ENCODE assay signal across 14 mouse cellular contexts in genomic region chr15:99129441-99129840, GRCm38 (mm10). TPM values are rescaled to one million over a fixed set of nuclear protein-coding genes. Genes with fewer than 3 reads are reported as not detected.
DNase-seq lines count a peak whose midpoint lies in the region; ATAC-seq and TF ChIP-seq lines count a peak whose summit lies in the region.
"Had no signal": no experiment of that assay in that cellular context is flagged by ENCODE, and none has a peak within 500 bp of the region (broad histone marks: within the 10 kb centered on the region; RNA-seq: fewer than 3 reads in every experiment).

No protein-coding gene starts in this region.

- no peak overlapping the region for H3ac ChIP-seq in myocyte (ENCODE audit: control insufficient read depth, insufficient read length)

- no peak overlapping the region for H3K4me2 ChIP-seq in hindbrain, embryonic 12.5 days (replicated peaks)
- no peak overlapping the region for H3K4me2 ChIP-seq in hindbrain, embryonic 11.5 days (replicated peaks; ENCODE audit: low read depth, low read length)
- H3K4me2 ChIP-seq in embryonic facial prominence, embryonic 13.5 days = peak overlapping the region; percentile 5
- H3K4me2 ChIP-seq in myocyte (ENCODE audit: low read depth) = peak overlapping the region; percentile 52

- no peaks in the 10 kb centered on the region for H3K9me3 ChIP-seq in hindbrain, embryonic 12.5 days (replicated peaks)
- H3K9me3 ChIP-seq in hindbrain, embryonic 11.5 days (ENCODE audit: control insufficient read depth, low read length) = no peaks in the 10 kb centered on the region
- H3K9me3 ChIP-seq in embryonic facial prominence, embryonic 13.5 days = no peaks in the 10 kb centered on the region

- WGBS in hindbrain, embryonic 12.5 days = 61% methylated on average over 11 of the region's 11 CpGs
- WGBS in hindbrain, embryonic 11.5 days = 61% methylated on average over 11 of the region's 11 CpGs
- WGBS in embryonic facial prominence, embryonic 13.5 days = 48% methylated on average over 11 of the region's 11 CpGs

- H3K4me1 ChIP-seq in hindbrain, embryonic 12.5 days = peaks cover 33% of the 10 kb centered on the region
- peaks cover 3% of the 10 kb centered on the region for H3K4me1 ChIP-seq in hindbrain, embryonic 11.5 days (replicated peaks; ENCODE audit: control insufficient read depth, insufficient read depth, low read length)
- peaks cover 31% of the 10 kb centered on the region for H3K4me1 ChIP-seq in embryonic facial prominence, embryonic 13.5 days

- ATAC-seq in hindbrain, embryonic 12.5 days (ENCODE audit: low FRiP score) = no peak
- ATAC-seq in hindbrain, embryonic 11.5 days (ENCODE audit: low FRiP score) = no peak
- ATAC-seq in embryonic facial prominence, embryonic 13.5 days (ENCODE audit: insufficient number of reproducible peaks, insufficient read depth, low FRiP score, low TSS enrichment, low read depth) = no peak
- ATAC-seq in CD4-positive, CD25-positive, alpha-beta regulatory T cell, adult 4 months = no peak
- no peak for ATAC-seq in monocyte, adult 5-6 weeks (replicated peaks; ENCODE audit: insufficient number of reproducible peaks, low FRiP score, low TSS enrichment, poor library complexity, severe bottlenecking)
- ATAC-seq: activated CD4-positive, CD25-positive, alpha-beta regulatory T cell, adult 4 months had no signal

- no peak overlapping the region for H3K4me3 ChIP-seq in hindbrain, embryonic 12.5 days
- no peak overlapping the region for H3K4me3 ChIP-seq in hindbrain, embryonic 11.5 days (ENCODE audit: low read depth, low read length)
- no peak overlapping the region for H3K4me3 ChIP-seq in embryonic facial prominence, embryonic 13.5 days
- no peak overlapping the region for H3K4me3 ChIP-seq in myocyte

- no peak for TF ChIP-seq POLR2A in brain, embryonic 14.5 days (IDR thresholded peaks at IDR 0.05; ENCODE audit: borderline replicate concordance, extremely low read depth, insufficient read depth, insufficient read length, poor library complexity, severe bottlenecking)
- no peak for TF ChIP-seq POLR2A in myocyte (IDR thresholded peaks at IDR 0.05; ENCODE audit: insufficient read length, low read depth)

- H3K27me3 ChIP-seq in hindbrain, embryonic 12.5 days = no peaks in the 10 kb centered on the region
- no peaks in the 10 kb centered on the region for H3K27me3 ChIP-seq in hindbrain, embryonic 11.5 days (ENCODE audit: control insufficient read depth, insufficient read depth, low read length)
- H3K27me3 ChIP-seq in embryonic facial prominence, embryonic 13.5 days = no peaks in the 10 kb centered on the region
- H3K27me3 ChIP-seq in myocyte (ENCODE audit: control insufficient read depth, insufficient read depth, insufficient read length) = no peaks in the 10 kb centered on the region

- TF ChIP-seq CTCF in brain, embryonic 14.5 days (IDR thresholded peaks at IDR 0.05; ENCODE audit: borderline replicate concordance, extremely low read depth, insufficient read depth, insufficient read length) = no peak

- 0 out of 2 replicates have a peak overlapping the region, but pooled peaks have one; percentile 14 for H3K9ac ChIP-seq in hindbrain, embryonic 12.5 days
- no peak overlapping the region for H3K9ac ChIP-seq in hindbrain, embryonic 11.5 days (ENCODE audit: low read depth, low read length)
- H3K9ac ChIP-seq in embryonic facial prominence, embryonic 13.5 days = peak overlapping the region; percentile 47

- H3K79me2 ChIP-seq in myocyte (ENCODE audit: control insufficient read depth, insufficient read depth) = peaks cover 57% of the 10 kb centered on the region

- no peak for DNase-seq in hindbrain, embryonic 11.5 days (ENCODE audit: low spot score)
- peak; percentile 51 for DNase-seq in brain, embryonic 14.5 days (ENCODE audit: low read depth)
- DNase-seq: kidney, postnatal 36 days; left cerebral cortex, postnatal 4 days; lung, postnatal 36 days had no signal

- H3K36me3 ChIP-seq in hindbrain, embryonic 12.5 days = no peaks in the 10 kb centered on the region; the same call in 1 of the 2 replicates
- no peaks in the 10 kb centered on the region for H3K36me3 ChIP-seq in hindbrain, embryonic 11.5 days (ENCODE audit: control insufficient read depth, insufficient read depth, low read length)
- peaks cover 5% of the 10 kb centered on the region; the same call in 1 of the 2 replicates for H3K36me3 ChIP-seq in embryonic facial prominence, embryonic 13.5 days
- H3K36me3 ChIP-seq in myocyte (ENCODE audit: control insufficient read depth, insufficient read depth) = peaks cover 8% of the 10 kb centered on the region
- H3K36me3 ChIP-seq: G1E had no signal

- H3K27ac ChIP-seq in hindbrain, embryonic 12.5 days = no peak overlapping the region
- no peak overlapping the region for H3K27ac ChIP-seq in hindbrain, embryonic 11.5 days (ENCODE audit: low read depth, low read length)
- peak overlapping the region; percentile 55 for H3K27ac ChIP-seq in embryonic facial prominence, embryonic 13.5 days

TF ChIP-seq in myocyte, 11 proteins besides CTCF, POLR2A, EP300 and RAD21:
- TF ChIP-seq REST (IDR thresholded peaks at IDR 0.05; ENCODE audit: insufficient read depth, insufficient read length) (no peak), POLR2AphosphoS2 (IDR thresholded peaks at IDR 0.05; ENCODE audit: insufficient read length, low read depth) (no peak), MYOD1 (IDR thresholded peaks at IDR 0.05; ENCODE audit: control insufficient read depth in 1 of 3, insufficient read length in 2 of 3, low read depth in 2 of 3) (peak in 1 of 3 experiments; percentile 14), MYOG (IDR thresholded peaks at IDR 0.05; ENCODE audit: control insufficient read depth in 1 of 3, insufficient read depth in 1 of 3, insufficient read length in 2 of 3, low read depth in 2 of 3) (no peak)
TF ChIP-seq in myocyte: peak in this region for 1.

RNA-seq across cellular contexts. Expression of gene Spats2, which starts 3.7 kb away (rescaled TPM):
- 72.7 and 73.6 TPM in 2 replicates for polyA plus RNA-seq in hindbrain, embryonic 12.5 days (2016; fragmentation: Nextera tagmentation; extraction: Ambion mirVana)
- 59.5 and 64.9 TPM in 2 replicates for polyA plus RNA-seq in hindbrain, embryonic 11.5 days (2014; fragmentation: Nextera tagmentation; extraction: Ambion mirVana)
- 47.3 and 50.4 TPM in 2 replicates for polyA plus RNA-seq in brain, embryonic 14.5 days (2012; rRNA removed)
- polyA plus RNA-seq in embryonic facial prominence, embryonic 13.5 days (2015; fragmentation: Nextera tagmentation; extraction: Ambion mirVana) = 44.1 and 51.0 TPM in 2 replicates
- 39.1 TPM for polyA plus RNA-seq in myocyte (2012; fragmentation: generic; extraction: Trizol)
- under 1 TPM in 1 of 2 experiments, not detected in 1; 0.62 TPM for polyA plus RNA-seq in CD4-positive, CD25-positive, alpha-beta regulatory T cell, adult 4 months (2017; shearing (Covaris generic))
- not detected in 3 replicates for total RNA-seq in monocyte, adult 5-6 weeks (2017)
- polyA plus RNA-seq: activated CD4-positive, CD25-positive, alpha-beta regulatory T cell, adult 4 months; G1E had no signal

RNA-seq across cellular contexts. Expression of gene Dnajc22, which starts 36.5 kb away (rescaled TPM):
- 3.2 and 3.3 TPM in 2 replicates for polyA plus RNA-seq in hindbrain, embryonic 12.5 days (2016; fragmentation: Nextera tagmentation; extraction: Ambion mirVana)
- 1.2 and 3.3 TPM in 2 replicates for polyA plus RNA-seq in hindbrain, embryonic 11.5 days (2014; fragmentation: Nextera tagmentation; extraction: Ambion mirVana)
- polyA plus RNA-seq in brain, embryonic 14.5 days (2012; rRNA removed) = 0.82 and 0.92 TPM in 2 replicates
- polyA plus RNA-seq in embryonic facial prominence, embryonic 13.5 days (2015; fragmentation: Nextera tagmentation; extraction: Ambion mirVana) = 0.44 and 0.52 TPM in 2 replicates
- 0.78 TPM for polyA plus RNA-seq in myocyte (2012; fragmentation: generic; extraction: Trizol)
- polyA plus RNA-seq in CD4-positive, CD25-positive, alpha-beta regulatory T cell, adult 4 months (2017; shearing (Covaris generic)) = not detected
- not detected in 3 replicates for total RNA-seq in monocyte, adult 5-6 weeks (2017)
- total RNA-seq: common myeloid progenitor, adult 5-6 weeks had no signal
- polyA plus RNA-seq: activated CD4-positive, CD25-positive, alpha-beta regulatory T cell, adult 4 months; G1E had no signal

RNA-seq across cellular contexts. Expression of gene C1ql4, which starts 41.8 kb away (rescaled TPM):
- 18.4 and 18.7 TPM in 2 replicates for polyA plus RNA-seq in hindbrain, embryonic 12.5 days (2016; fragmentation: Nextera tagmentation; extraction: Ambion mirVana)
- polyA plus RNA-seq in hindbrain, embryonic 11.5 days (2014; fragmentation: Nextera tagmentation; extraction: Ambion mirVana) = 10.2 and 12.4 TPM in 2 replicates
- polyA plus RNA-seq in brain, embryonic 14.5 days (2012; rRNA removed) = 7.0 and 15.6 TPM in 2 replicates
- 0.22 TPM in 1 of 2 replicates, not detected in the other for polyA plus RNA-seq in embryonic facial prominence, embryonic 13.5 days (2015; fragmentation: Nextera tagmentation; extraction: Ambion mirVana)
- 0.10 TPM for polyA plus RNA-seq in myocyte (2012; fragmentation: generic; extraction: Trizol)
- not detected for polyA plus RNA-seq in CD4-positive, CD25-positive, alpha-beta regulatory T cell, adult 4 months (2017; shearing (Covaris generic))
- total RNA-seq in monocyte, adult 5-6 weeks (2017) = not detected in 3 replicates
- total RNA-seq: common myeloid progenitor, adult 5-6 weeks; G1E; heart, adult 8-10 months; left cerebral cortex, postnatal 4 days had no signal
- polyA plus RNA-seq: activated CD4-positive, CD25-positive, alpha-beta regulatory T cell, adult 4 months; G1E had no signal

RNA-seq across cellular contexts. Expression of gene Troap, which starts 55.1 kb away (rescaled TPM):
- polyA plus RNA-seq in hindbrain, embryonic 12.5 days (2016; fragmentation: Nextera tagmentation; extraction: Ambion mirVana) = 24.1 and 29.2 TPM in 2 replicates
- polyA plus RNA-seq in hindbrain, embryonic 11.5 days (2014; fragmentation: Nextera tagmentation; extraction: Ambion mirVana) = 19.1 and 22.9 TPM in 2 replicates
- 12.1 and 27.9 TPM in 2 replicates for polyA plus RNA-seq in brain, embryonic 14.5 days (2012; rRNA removed)
- polyA plus RNA-seq in embryonic facial prominence, embryonic 13.5 days (2015; fragmentation: Nextera tagmentation; extraction: Ambion mirVana) = 30.9 and 41.1 TPM in 2 replicates
- polyA plus RNA-seq in myocyte (2012; fragmentation: generic; extraction: Trizol) = 18.6 TPM
- polyA plus RNA-seq in CD4-positive, CD25-positive, alpha-beta regulatory T cell, adult 4 months (2017; shearing (Covaris generic)) = 1 to 10 TPM in 1 of 2 experiments, under 1 TPM in 1; 0.59 to 1.3 TPM
- total RNA-seq in monocyte, adult 5-6 weeks (2017) = 2.3 to 3.6 TPM in 2 of 3 replicates, not detected in the other

Comparison
In these comparisons a context has a peak if more than half of its experiments do, and no peak if none do; other contexts are left out.
1. H3K4me2 ChIP-seq: peak in embryonic facial prominence, embryonic 13.5 days (single experiment) and myocyte (single experiment); none in hindbrain, embryonic 12.5 days (single experiment) and hindbrain, embryonic 11.5 days (single experiment).
2. RNA of gene Spats2, which starts 3.7 kb away (polyA plus RNA-seq): 72.7 to 73.6 TPM in hindbrain, embryonic 12.5 days, 59.5 to 64.9 TPM in hindbrain, embryonic 11.5 days, 44.1 to 51.0 TPM in embryonic facial prominence, embryonic 13.5 days, 47.3 to 50.4 TPM in brain, embryonic 14.5 days and 39.1 TPM in myocyte (single experiment); 0.62 TPM in CD4-positive, CD25-positive, alpha-beta regulatory T cell, adult 4 months; every median in the first group is over 10 times any median in the second.